Mouse (Mus musculus) thymus, postnatal 10 days (tissue): ENCODE results near the gene Cdc25b.

ENCODE experiments used
- DNase-seq, 2 experiments: peaks; one replicate each; pipeline ENCODE4 v3.0.0; 2021; ENCODE audit warnings: low spot score in 2 of 2

The Cdc25b gene

DNA sequence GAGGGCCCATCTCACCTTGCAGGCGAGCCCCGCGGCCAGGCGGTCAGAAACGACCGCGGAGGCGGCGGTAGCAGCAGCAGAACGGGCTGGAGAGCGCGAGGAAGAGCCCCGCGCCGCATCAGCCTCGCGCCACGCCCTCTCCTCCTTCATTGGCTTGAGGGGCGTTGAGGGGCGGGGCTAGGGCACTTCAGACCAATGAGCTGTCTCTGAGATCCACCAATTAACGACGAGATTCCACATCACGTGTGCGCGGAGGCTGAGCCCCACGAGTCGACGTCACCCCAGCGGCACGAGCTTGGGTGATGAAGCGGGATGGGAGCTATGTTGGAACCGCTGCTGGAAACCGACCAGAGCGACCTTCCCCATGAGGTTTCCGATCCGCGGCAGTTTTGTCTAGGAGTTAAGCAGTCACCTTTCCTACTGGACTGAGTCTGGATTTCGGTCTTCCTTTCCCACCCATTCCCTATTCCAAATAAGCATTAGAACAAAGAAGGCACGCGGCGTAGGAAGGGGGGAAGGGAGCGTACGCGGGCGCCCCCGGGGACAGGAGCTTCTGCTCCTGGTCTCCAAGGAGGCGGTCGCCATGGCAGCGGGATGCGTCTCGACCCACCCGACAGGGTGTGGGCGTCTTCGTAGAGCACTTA is 26.7 kb upstream of the Cdc25b start, which contains the start of gene 1700037H04Rik:
1700037H04Rik (minus strand) TSS at position 144 of the 644 bp plus-strand sequence.
- peak; percentile 94 for DNase-seq

- no peak for DNase-seq
Observed at GRCm38 (mm10) chr2:131160671-131161111, 26.1 kb upstream of the Cdc25b start.

DNA sequence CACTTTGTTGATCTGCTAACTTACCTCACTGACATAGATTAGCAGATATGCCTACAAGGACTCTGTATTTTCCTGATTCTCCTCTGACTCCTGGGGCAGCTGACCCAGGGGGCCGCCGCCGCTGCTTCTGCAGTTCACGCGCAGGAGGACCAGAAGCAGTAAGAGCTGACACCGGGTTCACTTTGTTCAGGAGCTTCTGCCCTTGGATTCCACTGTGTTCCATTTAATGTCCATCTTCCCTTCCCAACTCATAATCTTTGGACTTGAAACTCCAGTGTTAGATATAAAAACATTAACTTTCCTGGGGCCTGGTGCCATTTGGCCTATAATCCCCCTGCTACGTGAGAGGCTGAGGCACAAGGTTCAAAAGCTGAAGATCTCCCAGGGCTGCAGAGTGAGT is 22.8 kb upstream of the Cdc25b start:
- DNase-seq, result no peak

- no peak for DNase-seq
Observed at GRCm38 (mm10) chr2:131166172-131166571, 20.6 kb upstream of the Cdc25b start.

- no peak for DNase-seq
Observed at GRCm38 (mm10) chr2:131167984-131168383, 18.8 kb upstream of the Cdc25b start.

GRCm38 (mm10) chr2:131168914-131169313 is 17.8 kb upstream of the Cdc25b start:
- no peak for DNase-seq

GRCm38 (mm10) chr2:131170936-131171335 is 15.8 kb upstream of the Cdc25b start:
- no peak for DNase-seq

- DNase-seq, result peak in 1 of 2 experiments; percentile 57
Observed at GRCm38 (mm10) chr2:131171401-131172104, 15.2 kb upstream of the Cdc25b start.

GRCm38 (mm10) chr2:131172322-131172721 is 14.4 kb upstream of the Cdc25b start:
- no peak for DNase-seq

DNA sequence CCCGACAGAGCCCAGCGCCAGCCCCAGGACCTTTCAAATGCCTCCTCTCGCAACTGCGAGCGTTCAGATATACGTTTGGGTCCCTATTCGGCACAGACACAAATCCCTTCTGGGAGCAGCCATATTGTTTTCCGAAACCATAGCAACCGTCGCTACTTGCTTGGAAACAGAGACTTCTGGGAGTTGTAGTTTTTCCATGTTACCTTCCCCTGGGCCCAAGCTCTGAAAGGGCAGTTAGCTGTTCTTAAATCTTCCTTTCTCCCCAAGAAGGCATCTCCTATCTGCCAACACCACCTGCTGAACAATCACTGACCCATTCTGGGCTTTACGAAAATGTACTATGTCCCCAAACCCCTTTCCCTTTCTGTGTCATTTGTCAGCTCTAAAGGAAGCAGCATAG is 12.0 kb upstream of the Cdc25b start:
- peak; percentile 39 to 65 for DNase-seq

- no peak for DNase-seq
Observed at GRCm38 (mm10) chr2:131175286-131175944, 11.3 kb upstream of the Cdc25b start.

- DNase-seq, result no peak
Observed at GRCm38 (mm10) chr2:131175945-131176309, 10.8 kb upstream of the Cdc25b start.

GRCm38 (mm10) chr2:131176491-131176890 is 10.3 kb upstream of the Cdc25b start:
- no peak for DNase-seq

- DNase-seq, result no peak
Observed at GRCm38 (mm10) chr2:131177932-131178331, 8.8 kb upstream of the Cdc25b start.

DNA sequence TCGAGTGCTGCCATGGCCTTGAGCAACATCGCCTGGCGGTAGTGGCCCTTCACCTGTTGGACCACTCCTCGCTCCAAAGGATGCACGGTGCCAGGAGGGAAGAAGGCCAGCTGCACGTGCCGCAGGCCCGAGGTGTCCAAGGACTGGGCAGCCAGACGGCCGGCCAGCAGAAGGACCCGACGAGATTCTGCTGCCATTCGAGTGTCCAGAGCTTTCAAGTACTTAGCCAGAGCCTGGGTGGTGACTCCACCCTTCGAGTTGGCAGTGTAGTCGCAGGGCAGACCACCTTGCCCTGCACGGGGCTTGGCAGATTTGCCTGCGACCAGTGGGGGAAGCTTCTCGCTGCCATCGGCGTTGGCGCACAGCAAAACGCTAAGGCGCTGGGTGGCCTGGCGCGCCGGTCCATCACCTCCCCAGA is 7.9 kb upstream of the Cdc25b start:
- DNase-seq, result no peak

DNA sequence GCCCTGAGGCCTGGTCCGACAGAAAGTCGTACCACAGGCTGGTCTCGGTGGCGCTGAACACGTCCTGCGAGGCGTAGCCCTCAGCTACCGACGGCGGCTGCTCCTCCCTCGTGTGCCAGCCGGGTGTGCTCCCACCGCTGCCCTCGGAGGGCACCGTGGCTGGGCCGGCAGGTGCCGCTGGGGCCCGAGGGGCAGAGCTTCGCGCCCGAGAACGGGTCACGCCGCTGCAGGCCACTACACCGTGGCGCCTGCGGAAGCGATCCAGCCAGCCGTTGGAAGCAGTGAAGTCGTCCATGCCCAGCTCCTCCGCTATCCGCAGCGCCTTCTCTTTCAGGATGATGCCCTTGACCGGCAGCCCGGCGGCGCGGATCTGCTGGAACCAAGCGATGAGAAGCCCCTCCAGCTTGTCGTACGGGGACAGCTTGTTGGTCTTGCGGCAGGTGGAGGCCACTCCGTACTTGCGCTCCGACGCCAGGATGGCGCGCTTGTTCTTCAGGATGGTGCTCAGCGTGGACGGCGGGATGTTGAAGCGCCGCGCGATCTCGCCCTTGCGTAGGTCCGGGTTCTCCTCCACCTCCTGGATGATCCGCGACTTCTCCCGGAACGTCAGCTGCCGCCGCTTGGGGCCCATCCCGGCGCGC is 7.4 kb upstream of the Cdc25b start:
- DNase-seq, result peak; percentile 27 to 42

- peak; percentile 52 to 72 for DNase-seq
Observed at GRCm38 (mm10) chr2:131179990-131180587, 6.7 kb upstream of the Cdc25b start, which contains the start of gene Cenpb. Cenpb (minus strand) TSS chr2:131180067.

- peak in 1 of 2 experiments; percentile 19 for DNase-seq
Observed at GRCm38 (mm10) chr2:131186343-131186742, 406 bp upstream of the Cdc25b start.

DNA sequence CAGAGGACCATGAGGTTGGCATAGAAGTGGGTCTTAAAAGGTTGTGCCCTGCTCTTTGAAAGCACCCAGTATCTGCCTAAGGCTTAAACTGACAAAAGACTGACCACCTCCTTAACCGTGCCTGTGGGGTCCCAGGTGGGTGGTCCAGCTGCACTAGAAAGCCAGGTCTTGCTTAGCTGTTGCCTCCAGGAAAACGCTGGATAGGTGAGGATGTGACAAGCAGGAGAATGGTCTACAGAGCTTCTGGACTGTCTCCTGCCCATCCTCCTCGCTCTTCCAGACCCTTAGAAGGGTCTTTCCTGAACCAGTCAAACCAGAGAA is 813 bp downstream of the Cdc25b start:
- DNase-seq, result no peak

GRCm38 (mm10) chr2:131188311-131188710 is 1.6 kb downstream of the Cdc25b start:
- no peak for DNase-seq

DNA sequence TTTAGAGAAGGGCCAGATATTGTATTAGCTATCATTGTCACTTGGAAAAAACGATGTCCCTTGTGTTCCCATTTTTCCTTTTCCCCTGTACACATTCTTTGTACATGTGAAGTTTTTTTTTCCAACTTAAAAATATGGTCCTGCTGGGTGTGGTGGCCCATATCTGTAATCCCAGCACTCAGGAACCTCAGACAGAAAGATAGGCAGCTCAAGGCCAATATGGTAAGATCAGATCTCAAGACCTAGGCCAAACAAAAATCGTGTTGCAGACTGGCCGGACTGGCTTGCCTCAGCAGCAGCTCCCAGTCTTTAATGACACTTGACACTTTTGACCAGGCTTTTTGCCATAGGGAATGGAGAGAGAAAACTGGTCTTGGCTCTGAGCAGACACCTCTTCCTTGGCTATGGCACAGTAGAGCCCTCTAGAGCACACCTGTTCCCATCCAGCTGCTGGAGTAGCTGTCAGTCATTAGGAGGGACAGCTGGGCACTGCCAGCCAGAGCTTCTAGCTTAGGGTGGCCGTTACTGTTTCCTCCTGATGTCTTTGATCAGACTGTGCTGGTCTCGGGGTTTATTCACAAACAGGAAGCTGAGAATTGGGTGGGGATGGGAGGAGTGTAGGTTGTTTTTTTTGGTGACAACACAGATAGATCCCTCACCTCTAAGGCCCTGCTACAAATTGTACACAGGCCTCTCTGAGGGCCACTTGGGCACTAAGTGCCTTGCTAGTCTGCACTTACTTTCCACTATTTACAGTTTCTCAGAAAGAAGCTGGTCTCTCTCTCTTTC is 3.0 kb downstream of the Cdc25b start:
- no peak for DNase-seq
